Mouse (Mus musculus): Measurements from ENCODE around the gene Grin3b.

Grin3b gene

GRCm38 (mm10) chr10:80016931-80017330 lies 46.4 kb downstream of the Grin3b start:
- ATAC-seq (ENCODE audit: low TSS enrichment), result no peak

GRCm38 (mm10) chr10:80017361-80017760 lies 46.8 kb downstream of the Grin3b start:
- ATAC-seq (ENCODE audit: low TSS enrichment), result no peak

GRCm38 (mm10) chr10:80017771-80018170 lies 47.3 kb downstream of the Grin3b start:
- no peak for ATAC-seq (ENCODE audit: low TSS enrichment)

GRCm38 (mm10) chr10:80018739-80019297 lies 48.3 kb downstream of the Grin3b start:
- no peak for ATAC-seq (ENCODE audit: low TSS enrichment)

GRCm38 (mm10) chr10:80019471-80020131 lies 49.1 kb downstream of the Grin3b start:
- no peak for ATAC-seq (ENCODE audit: low TSS enrichment)

- no peak for ATAC-seq (ENCODE audit: low TSS enrichment)
Observed at GRCm38 (mm10) chr10:80020191-80020590, 49.7 kb downstream of the Grin3b start.

GRCm38 (mm10) chr10:80020603-80021319 lies 50.2 kb downstream of the Grin3b start:
- ATAC-seq (ENCODE audit: low TSS enrichment), result no peak

- ATAC-seq (ENCODE audit: low TSS enrichment), result no peak
Observed at GRCm38 (mm10) chr10:80021320-80021641, 50.8 kb downstream of the Grin3b start.

GRCm38 (mm10) chr10:80022164-80022563 lies 51.6 kb downstream of the Grin3b start:
- ATAC-seq (ENCODE audit: low TSS enrichment), result no peak

GRCm38 (mm10) chr10:80022806-80023205 lies 52.3 kb downstream of the Grin3b start:
- no peak for ATAC-seq (ENCODE audit: low TSS enrichment)

- no peak for ATAC-seq (ENCODE audit: low TSS enrichment)
Observed at GRCm38 (mm10) chr10:80023758-80024157, 53.2 kb downstream of the Grin3b start.

GRCm38 (mm10) chr10:80024229-80025043 lies 53.9 kb downstream of the Grin3b start:
- ATAC-seq (ENCODE audit: low TSS enrichment), result no peak

- ATAC-seq (ENCODE audit: low TSS enrichment), result no peak
Observed at GRCm38 (mm10) chr10:80025044-80025347, 54.5 kb downstream of the Grin3b start.

- ATAC-seq (ENCODE audit: low TSS enrichment), result no peak
Observed at GRCm38 (mm10) chr10:80025463-80025862, 54.9 kb downstream of the Grin3b start.

GRCm38 (mm10) chr10:80025889-80026288 lies 55.4 kb downstream of the Grin3b start:
- no peak for ATAC-seq (ENCODE audit: low TSS enrichment)
